Mouse (Mus musculus) C2C12 (cell line): ENCODE data around the gene Vmn2r77.

Experiments used
- CEBPB ChIP-seq: IDR thresholded peaks from one replicate; pipeline ENCODE4 v1.6.1; 2011; ENCODE audit warnings: low read depth, mild to moderate bottlenecking, control low read depth, moderate library complexity
- CTCF ChIP-seq: IDR thresholded peaks from one replicate; pipeline ENCODE4 v1.5.1; 2011; ENCODE audit not compliant: control insufficient read depth, insufficient read depth, insufficient read length
- FOSL1 ChIP-seq: IDR thresholded peaks from one replicate; pipeline ENCODE4 v1.8.0; 2011; ENCODE audit warnings: mild to moderate bottlenecking, low read length; ENCODE audit not compliant: poor library complexity, insufficient read depth, severe bottlenecking
- MAX ChIP-seq: IDR thresholded peaks from one replicate; pipeline ENCODE4 v1.6.1; 2011; ENCODE audit warnings: mild to moderate bottlenecking, control low read depth
- MYOD1 ChIP-seq: IDR thresholded peaks from one replicate; pipeline ENCODE4 v1.6.1; 2011; ENCODE audit warnings: low read depth; ENCODE audit not compliant: control insufficient read depth, insufficient read length
- MYOG ChIP-seq: IDR thresholded peaks from one replicate; pipeline ENCODE4 v1.6.1; 2011; ENCODE audit not compliant: control insufficient read depth, insufficient read length; ENCODE audit errors: extremely low read depth
- USF1 ChIP-seq: IDR thresholded peaks from one replicate; pipeline ENCODE4 v1.6.1; 2011; ENCODE audit warnings: low read depth, mild to moderate bottlenecking, control low read depth, moderate library complexity

DNA sequence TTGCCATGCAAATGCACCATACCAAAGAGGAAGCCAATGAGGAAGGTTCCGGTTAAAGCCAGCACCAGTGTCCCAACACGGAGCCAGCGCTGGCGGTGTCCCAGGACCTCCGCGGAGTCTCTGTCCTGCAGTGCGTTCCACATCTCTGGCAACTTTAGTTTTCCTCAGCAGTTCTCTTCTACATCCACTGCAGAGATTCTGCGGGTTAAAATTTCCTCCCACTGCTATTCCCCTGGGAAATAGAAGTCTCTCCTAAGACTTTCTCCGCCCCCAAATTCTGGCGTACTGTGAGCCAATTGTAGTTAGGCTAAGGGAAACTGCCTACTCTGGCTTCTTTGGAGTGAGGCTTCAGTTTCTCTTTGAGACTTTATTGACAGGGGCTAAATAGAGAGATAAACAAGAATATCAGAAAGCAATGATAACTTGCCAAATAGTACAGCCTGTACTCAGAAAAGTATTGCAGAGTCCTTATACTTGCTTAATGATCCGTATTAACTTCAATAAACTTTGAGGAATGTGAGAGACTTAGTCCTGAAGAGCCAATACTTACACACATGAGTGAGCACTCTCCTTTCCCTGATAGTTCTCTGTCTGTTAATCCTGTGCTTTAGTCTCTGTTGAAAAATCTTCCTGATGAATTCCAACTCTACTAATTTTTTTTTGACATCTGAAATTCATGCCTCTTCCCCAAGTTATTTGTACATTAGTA is 19.1 kb upstream of the Vmn2r77 start, which contains the start of gene Folh1:
- TF ChIP-seq CTCF: no peak
- TF ChIP-seq MYOG: no peak
- no peak for TF ChIP-seq USF1
- TF ChIP-seq MAX: no peak
- no peak for TF ChIP-seq MYOD1
- no peak for TF ChIP-seq CEBPB
- no peak for TF ChIP-seq FOSL1
